Mouse (Mus musculus) thymus, adult 18-20 months (tissue): ENCODE measurements around the gene B3gnt2.
A peak's percentile ranks its signal among the peaks of the same experiment; 100 is the strongest.

Experiments
- DNase-seq, 2 experiments: peaks; one replicate each; pipeline ENCODE4 v3.0.0; 2022; ENCODE audit warnings: mixed read lengths in 2 of 2

The B3gnt2 gene

GRCm38 (mm10) chr11:22860335-22861227 is at the start of gene B3gnt2:
B3gnt2 (minus strand) TSS chr11:22860961.
- peak in 1 of 2 experiments; percentile 56 for DNase-seq

- DNase-seq = no peak
These were observed 45.7 kb upstream of the B3gnt2 start for GRCm38 (mm10) chr11:22906453-22906865.

DNA sequence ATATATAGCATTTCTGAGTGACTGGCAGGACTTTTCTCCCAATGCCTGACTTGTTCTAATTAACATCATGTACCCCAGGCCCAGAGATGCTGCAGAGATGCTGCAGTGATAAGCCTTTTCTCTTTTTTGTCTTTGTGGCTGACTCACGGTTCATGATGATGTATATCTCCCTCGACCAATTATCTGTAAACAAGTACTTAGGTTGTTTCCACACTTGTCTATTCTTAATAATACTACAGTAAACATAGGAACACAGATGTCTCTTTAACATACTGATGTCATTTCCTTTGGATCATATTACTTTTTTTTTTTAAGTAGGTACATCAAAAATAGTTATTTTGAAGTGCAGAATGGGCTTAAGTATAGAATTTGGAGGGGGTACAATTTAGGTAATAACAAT is 42.2 kb upstream of the B3gnt2 start:
- DNase-seq = no peak

DNA sequence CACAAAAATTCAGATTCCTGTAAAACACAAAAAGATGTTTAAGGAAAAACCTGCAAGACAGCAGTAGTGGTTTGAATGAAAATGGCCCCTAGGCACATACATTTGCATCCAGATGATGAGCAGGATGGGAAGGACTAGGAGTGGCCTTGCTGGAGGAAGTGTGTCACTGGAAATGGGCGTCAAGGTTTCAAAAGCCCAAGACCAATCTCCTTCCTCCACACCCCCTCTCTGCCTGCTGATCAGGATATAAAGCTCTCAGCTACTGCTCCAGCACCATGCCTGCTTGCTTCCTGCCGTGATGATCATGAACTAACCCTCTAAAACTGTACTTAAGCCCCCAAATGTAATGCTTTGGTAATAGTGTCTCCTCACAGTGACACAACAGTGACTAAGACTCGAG is 39.3 kb upstream of the B3gnt2 start:
- no peak for DNase-seq

DNA sequence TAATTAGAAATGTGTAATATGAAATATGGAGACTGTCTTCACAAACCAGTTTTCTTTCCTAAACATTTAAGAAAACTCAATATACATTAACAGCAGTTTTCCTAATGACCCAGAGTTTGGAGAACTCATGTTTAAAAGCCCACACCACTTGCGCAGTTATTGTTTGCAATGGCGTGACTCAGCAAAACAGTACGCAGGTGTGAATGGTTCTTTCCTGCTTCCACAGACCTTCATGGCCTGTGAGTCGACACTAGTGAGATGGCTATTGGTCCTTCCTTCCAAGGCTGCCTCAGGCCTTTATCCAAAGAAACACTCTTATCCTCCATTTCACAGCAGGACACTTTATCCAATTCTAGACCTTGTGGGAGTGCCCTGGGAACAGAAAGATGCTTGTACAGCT is 36.9 kb upstream of the B3gnt2 start:
- DNase-seq = no peak

DNA sequence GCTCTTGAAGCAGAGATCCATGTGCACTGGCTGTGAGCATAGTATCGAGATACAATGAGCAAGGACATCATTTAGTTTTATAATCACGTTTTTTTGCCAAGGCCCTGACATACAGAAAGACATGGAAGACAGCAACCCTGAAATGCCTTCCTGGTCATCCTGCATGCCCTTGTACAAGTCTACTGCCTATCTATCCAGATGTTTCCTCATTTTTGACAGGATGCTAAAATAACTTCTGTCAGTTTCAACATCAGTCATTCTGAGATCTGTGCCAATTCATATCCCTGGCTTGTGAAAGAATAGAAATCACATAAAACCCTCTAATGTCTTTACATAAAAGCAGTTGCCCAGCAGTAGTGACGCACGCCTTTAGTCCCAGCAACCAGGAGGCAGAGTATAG is 36.4 kb upstream of the B3gnt2 start:
- DNase-seq = no peak

DNA sequence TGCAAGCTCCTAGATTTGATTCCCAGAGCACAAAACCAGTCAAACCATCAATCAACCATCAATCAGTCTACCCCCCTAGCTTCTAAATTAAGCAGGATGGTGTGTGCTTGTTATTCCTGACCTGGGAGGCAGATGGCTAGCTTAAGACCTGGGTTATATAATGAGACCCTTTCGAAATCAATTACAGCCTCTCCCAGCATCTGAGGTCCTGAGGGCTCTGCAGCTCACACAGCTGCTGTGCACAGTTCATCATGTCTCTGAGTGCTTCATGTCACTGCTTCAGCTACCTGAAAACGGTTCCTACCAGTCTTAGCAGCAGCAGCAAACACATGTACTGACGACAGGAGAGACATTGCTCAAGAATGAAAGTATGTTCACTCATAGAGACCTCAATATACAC is 32.3 kb upstream of the B3gnt2 start:
- DNase-seq = no peak

GRCm38 (mm10) chr11:22892466-22892865 is 31.7 kb upstream of the B3gnt2 start:
- no peak for DNase-seq

GRCm38 (mm10) chr11:22891876-22892275 is 31.1 kb upstream of the B3gnt2 start:
- DNase-seq = no peak

DNA sequence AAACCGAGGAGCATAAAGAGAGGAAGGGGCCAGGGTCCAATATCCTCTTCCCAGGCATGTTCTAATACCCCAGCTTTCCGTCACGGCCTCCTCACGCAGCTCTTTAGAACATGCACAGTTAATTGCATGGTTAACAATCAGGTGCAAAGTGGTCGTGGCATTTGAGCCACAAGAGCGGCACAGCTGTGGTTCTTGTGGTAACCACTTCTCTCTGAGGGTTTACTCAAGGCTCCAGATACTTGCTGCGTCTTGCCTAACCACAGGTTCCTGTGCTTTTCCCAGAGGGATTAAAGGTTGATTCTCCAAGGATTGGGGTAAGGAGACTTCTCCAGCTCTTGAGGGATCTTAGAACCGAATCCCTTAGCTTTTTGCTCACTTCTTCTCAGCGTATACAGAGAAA is 30.5 kb upstream of the B3gnt2 start:
- no peak for DNase-seq

DNA sequence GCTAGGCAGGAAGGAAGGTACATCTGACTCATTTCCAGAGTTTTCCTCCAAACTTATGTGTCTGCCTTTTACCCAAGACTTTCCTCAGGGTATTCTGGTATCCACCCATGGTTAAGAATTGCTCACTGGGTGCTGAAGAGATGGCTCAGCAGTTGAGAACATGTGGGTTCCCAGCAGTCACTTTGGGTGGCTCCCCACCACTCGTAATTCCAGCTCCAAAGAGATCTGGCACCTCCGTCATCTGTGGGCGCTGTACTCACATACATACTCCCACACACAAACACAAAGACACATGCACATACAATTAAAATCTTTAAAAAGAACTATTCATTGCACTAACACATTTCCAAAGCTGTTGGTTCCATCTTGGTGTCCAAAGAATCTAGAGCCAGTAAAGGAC is 28.5 kb upstream of the B3gnt2 start:
- no peak for DNase-seq

GRCm38 (mm10) chr11:22886991-22887390 is 26.2 kb upstream of the B3gnt2 start:
- no peak for DNase-seq

- DNase-seq = no peak
These were observed 24.6 kb upstream of the B3gnt2 start for GRCm38 (mm10) chr11:22885350-22885749.

DNA sequence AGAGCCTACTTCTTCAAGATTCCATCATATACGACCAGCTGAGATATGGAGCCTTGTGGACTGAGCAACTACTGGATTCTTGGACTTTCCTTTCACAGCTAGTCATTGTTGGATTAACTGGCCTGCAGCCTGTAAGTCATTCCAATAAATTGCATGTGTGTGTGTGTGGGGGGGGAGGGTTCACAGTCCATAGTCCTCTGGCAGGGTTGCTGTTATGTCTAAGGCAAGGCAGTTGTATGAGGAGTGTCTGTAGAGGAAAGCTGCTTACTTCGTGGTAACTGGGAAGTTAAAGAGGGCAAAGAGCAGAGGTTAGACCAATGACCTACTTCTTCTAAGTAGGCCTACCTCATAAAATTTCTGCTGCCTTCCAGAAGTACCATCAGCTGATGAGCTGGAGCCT is 22.9 kb upstream of the B3gnt2 start:
- no peak for DNase-seq

- no peak for DNase-seq
These were observed 22.2 kb upstream of the B3gnt2 start for GRCm38 (mm10) chr11:22882926-22883325.

- no peak for DNase-seq
These were observed 19.8 kb upstream of the B3gnt2 start for GRCm38 (mm10) chr11:22880383-22881172.

DNA sequence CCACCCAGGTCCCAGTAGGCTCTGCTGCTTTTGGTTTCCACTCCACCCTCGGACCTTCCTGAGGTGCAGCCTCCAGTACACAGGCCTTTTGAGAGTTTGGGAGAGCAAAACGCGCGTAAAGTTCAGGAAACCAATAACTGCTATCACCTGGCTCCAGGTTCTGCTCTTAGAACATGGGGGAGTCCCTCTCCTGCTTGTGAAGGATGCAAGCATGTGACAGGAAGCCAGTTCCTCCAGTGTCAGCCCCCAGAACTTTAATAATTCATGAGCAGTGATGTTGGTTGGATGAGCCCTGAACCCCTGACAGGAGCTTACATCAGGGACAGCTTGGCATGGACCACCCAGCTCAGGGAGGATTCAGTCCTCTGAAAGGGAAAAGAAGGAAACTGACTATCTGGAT is 18.9 kb upstream of the B3gnt2 start:
- DNase-seq = no peak

- no peak for DNase-seq
These were observed 16.0 kb upstream of the B3gnt2 start for GRCm38 (mm10) chr11:22876680-22877330.

GRCm38 (mm10) chr11:22875279-22875678 is 14.5 kb upstream of the B3gnt2 start:
- no peak for DNase-seq

GRCm38 (mm10) chr11:22874747-22875146 is 14.0 kb upstream of the B3gnt2 start:
- DNase-seq = no peak

DNA sequence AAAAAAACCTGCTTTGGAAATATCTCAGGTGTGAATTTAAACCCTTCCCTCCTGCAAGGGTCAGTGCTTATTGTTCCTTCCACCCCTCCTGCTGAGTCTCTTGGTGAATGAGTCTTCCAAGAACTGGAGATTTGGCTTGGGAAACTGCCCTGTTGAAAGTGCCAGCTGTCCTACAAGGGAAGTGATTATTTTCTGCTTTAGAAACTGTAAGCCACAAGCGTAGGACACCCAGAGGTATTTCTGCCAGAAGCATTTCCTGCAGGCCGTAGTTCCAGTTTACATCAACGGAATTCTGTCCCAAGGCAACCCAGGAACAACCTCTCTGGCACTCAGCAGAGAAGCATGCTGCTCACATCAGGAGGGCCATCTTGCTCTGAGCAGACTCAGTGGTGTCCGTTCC is 12.6 kb upstream of the B3gnt2 start:
- no peak for DNase-seq

- no peak for DNase-seq
These were observed 11.5 kb upstream of the B3gnt2 start for GRCm38 (mm10) chr11:22872307-22872680.

- no peak for DNase-seq
These were observed 11.0 kb upstream of the B3gnt2 start for GRCm38 (mm10) chr11:22871628-22872306.
